Mouse (Mus musculus) liver, postnatal 0 days (tissue): ENCODE measurements at regions not wholly inside any gene's neighbourhood (a gene's known extent, or its start where the extent isn't known, plus 50 kb on each side); places are given as distances from the start of the nearest gene placed in this dataset.

Source experiments
- ATAC-seq: fragments of 200-750 bp; cut with Nextera tagmentation; 2 replicates; pipeline ENCODE4 v1.8.0; 2017; ENCODE audit warnings: mild to moderate bottlenecking, moderate library complexity
- DNase-seq: peaks from one replicate; pipeline ENCODE4 v3.0.0-alpha.2; 2016
- H3K27ac ChIP-seq: fragments of 300-500 bp; sonication (generic); 2 replicates; pipeline ENCODE4 v1.5.1; 2014; ENCODE audit warnings: antibody characterized with exemption, moderate library complexity, mild to moderate bottlenecking, low read depth
- H3K27me3 ChIP-seq: fragments of 300-500 bp; sonication (generic); 2 replicates; pipeline ENCODE4 v1.6.1; 2014; ENCODE audit warnings: low read length, control low read depth, mixed read lengths; ENCODE audit not compliant: insufficient read depth
- H3K36me3 ChIP-seq: fragments of 300-500 bp; sonication (generic); replicated peaks from 2 replicates; pipeline ENCODE4 v1.6.1; 2014; ENCODE audit warnings: mild to moderate bottlenecking, control low read depth, low read length, moderate library complexity, mixed read lengths; ENCODE audit not compliant: insufficient read depth
- H3K4me1 ChIP-seq: fragments of 300-500 bp; sonication (generic); 2 replicates; pipeline ENCODE4 v1.6.1; 2014; ENCODE audit warnings: antibody characterized with exemption, mild to moderate bottlenecking, control low read depth; ENCODE audit not compliant: insufficient read depth
- H3K4me2 ChIP-seq: fragments of 300-500 bp; sonication (generic); 2 replicates; pipeline ENCODE4 v1.6.1; 2014; ENCODE audit warnings: low read depth, mild to moderate bottlenecking, low read length, moderate library complexity, mixed read lengths
- H3K4me3 ChIP-seq: fragments of 300-500 bp; sonication (generic); 2 replicates; pipeline ENCODE4 v1.5.1; 2014; ENCODE audit warnings: low read depth, low read length
- H3K9ac ChIP-seq: fragments of 300-500 bp; sonication (generic); replicated peaks from 2 replicates; pipeline ENCODE4 v1.6.1; 2014; ENCODE audit warnings: mild to moderate bottlenecking, moderate library complexity
- H3K9me3 ChIP-seq: fragments of 300-500 bp; sonication (generic); 2 replicates; pipeline ENCODE4 v1.6.1; 2016; ENCODE audit warnings: mild to moderate bottlenecking, control low read depth, low read length, mixed read lengths
- CTCF ChIP-seq: sonication (generic); IDR thresholded peaks from 2 replicates; pipeline ENCODE4 v1.5.1; 2016; ENCODE audit warnings: antibody characterized with exemption, low read depth
- EP300 ChIP-seq: IDR thresholded peaks from 2 replicates; pipeline ENCODE4 v1.6.1; 2016; ENCODE audit warnings: antibody characterized with exemption, low read depth, mild to moderate bottlenecking
- WGBS: fragments of 180-500 bp; shearing (Covaris S2); extraction: QIAGEN DNeasy Blood & Tissue Kit; methylation state at CpG from one replicate; pipeline ENCODE4 v1.1.7; 2014; ENCODE audit not compliant: insufficient replicate concordance; 5-methylcytosine and 5-hydroxymethylcytosine counted together

- Histone ChIP-seq H3K9ac (no peak overlapping the region), H3K27ac (no peak overlapping the region), H3K4me2 (no peak overlapping the region), H3K9me3 (no peaks in the 10 kb centered on the region), H3K36me3 (no peaks in the 10 kb centered on the region), H3K4me1 (peaks cover 9% of the 10 kb centered on the region), H3K27me3 (no peaks in the 10 kb centered on the region), H3K4me3 (no peak overlapping the region)
- TF ChIP-seq EP300 = no peak
- no peak for TF ChIP-seq CTCF
- no peak for DNase-seq
- ATAC-seq = no peak
- WGBS = 54% methylated on average over 3 of the region's 3 CpGs
Measured at GRCm38 (mm10) chr1:35814751-35815150, 253.4 kb upstream of the Hs6st1 start.

- Histone ChIP-seq H3K4me1 (no peaks in the 10 kb centered on the region), H3K9ac (no peak overlapping the region), H3K27me3 (no peaks in the 10 kb centered on the region), H3K4me2 (no peak overlapping the region), H3K27ac (no peak overlapping the region), H3K9me3 (no peaks in the 10 kb centered on the region), H3K36me3 (no peaks in the 10 kb centered on the region), H3K4me3 (no peak overlapping the region)
- WGBS = 84% methylated on average over 6 of the region's 6 CpGs
- DNase-seq (no peak), ATAC-seq (no peak)
- TF ChIP-seq EP300 (no peak), CTCF (no peak)
Measured at GRCm38 (mm10) chr1:35821791-35822190, 246.4 kb upstream of the Hs6st1 start.

GRCm38 (mm10) chr1:35822376-35823202 is 245.6 kb upstream of the Hs6st1 start:
- ATAC-seq = no peak
- TF ChIP-seq CTCF (no peak), EP300 (no peak)
- Histone ChIP-seq H3K4me2 (no peak overlapping the region), H3K9me3 (no peaks in the 10 kb centered on the region), H3K4me3 (no peak overlapping the region), H3K27ac (no peak overlapping the region), H3K27me3 (no peaks in the 10 kb centered on the region), H3K36me3 (no peaks in the 10 kb centered on the region), H3K4me1 (no peaks in the 10 kb centered on the region), H3K9ac (no peak overlapping the region)
- 51% methylated on average over 19 of the region's 19 CpGs for WGBS
- DNase-seq = peak; percentile 34

GRCm38 (mm10) chr1:35823496-35823895 is 244.7 kb upstream of the Hs6st1 start:
- Histone ChIP-seq H3K27ac (no peak overlapping the region), H3K9ac (no peak overlapping the region), H3K9me3 (no peaks in the 10 kb centered on the region), H3K4me1 (no peaks in the 10 kb centered on the region), H3K4me3 (no peak overlapping the region), H3K4me2 (no peak overlapping the region), H3K27me3 (no peaks in the 10 kb centered on the region), H3K36me3 (no peaks in the 10 kb centered on the region)
- ATAC-seq (no peak), DNase-seq (no peak)
- WGBS = 71% methylated on average over 4 of the region's 4 CpGs
- TF ChIP-seq CTCF (no peak), EP300 (no peak)

- no peak for TF ChIP-seq CTCF
- no peak for TF ChIP-seq EP300
- no peak overlapping the region for H3K9ac ChIP-seq
- ATAC-seq = no peak
- no peak overlapping the region for H3K4me3 ChIP-seq
- H3K4me2 ChIP-seq = no peak overlapping the region
- WGBS = 56% methylated on average over 23 of the region's 24 CpGs
- H3K27ac ChIP-seq = no peak overlapping the region
- no peaks in the 10 kb centered on the region for H3K9me3 ChIP-seq
- no peaks in the 10 kb centered on the region for H3K4me1 ChIP-seq
- no peaks in the 10 kb centered on the region for H3K27me3 ChIP-seq
- H3K36me3 ChIP-seq = no peaks in the 10 kb centered on the region
- no peak for DNase-seq
Measured at GRCm38 (mm10) chr1:35823981-35824880, 244.0 kb upstream of the Hs6st1 start.

GRCm38 (mm10) chr1:35825531-35825966 is 242.7 kb upstream of the Hs6st1 start:
- Histone ChIP-seq H3K9ac (no peak overlapping the region), H3K27ac (no peak overlapping the region), H3K4me3 (no peak overlapping the region), H3K36me3 (no peaks in the 10 kb centered on the region), H3K9me3 (no peaks in the 10 kb centered on the region), H3K4me2 (no peak overlapping the region), H3K4me1 (no peaks in the 10 kb centered on the region), H3K27me3 (no peaks in the 10 kb centered on the region)
- WGBS = 69% methylated on average over 10 of the region's 10 CpGs
- ATAC-seq (no peak), DNase-seq (no peak)
- TF ChIP-seq CTCF = no peak
- TF ChIP-seq EP300 = no peak
